Mouse (Mus musculus) stomach, embryonic 16.5 days (tissue): Measurements from ENCODE around the gene Cyp1a2. TPM values are rescaled to one million over a fixed set of nuclear protein-coding genes. Genes with fewer than 3 reads are reported as not detected.

Experiments used
- polyA plus RNA-seq: library from polyadenylated mRNA; unstranded; fragments of >200 nt; fragmentation: Nextera tagmentation; extraction: Ambion mirVana; gene quantifications from 2 replicates; pipeline ENCODE4 v1.2.1, GENCODE M21; 2015

The Cyp1a2 gene
- polyA plus RNA-seq, 1 experiment from 2014 or later = not detected

Other genes starting within 250 kb of the Cyp1a2 start
- 26.4 and 28.7 TPM in 2 replicates for gene Ppcdc, start 243.6 kb downstream of the Cyp1a2 start, polyA plus RNA-seq
- gene Scamp5, start 215.6 kb downstream of the Cyp1a2 start, polyA plus RNA-seq = 28.5 and 31.0 TPM in 2 replicates
- 4.8 and 5.3 TPM in 2 replicates for gene Rpp25, start 179.7 kb downstream of the Cyp1a2 start, polyA plus RNA-seq
- 586 and 601 TPM in 2 replicates for gene Cox5a, start 162.4 kb downstream of the Cyp1a2 start, polyA plus RNA-seq
- gene Fam219b, start 146.2 kb downstream of the Cyp1a2 start, polyA plus RNA-seq = 17.9 and 19.1 TPM in 2 replicates
- gene Mpi, start 130.9 kb downstream of the Cyp1a2 start, polyA plus RNA-seq = 45.2 and 49.0 TPM in 2 replicates
- 98.7 and 105 TPM in 2 replicates for gene Scamp2, start 122.8 kb downstream of the Cyp1a2 start, polyA plus RNA-seq
- gene Ulk3, start 94.3 kb downstream of the Cyp1a2 start, polyA plus RNA-seq = 21.6 and 22.3 TPM in 2 replicates
- not detected in 2 replicates for gene Cplx3, start 77.4 kb downstream of the Cyp1a2 start, polyA plus RNA-seq
- not detected in 2 replicates for gene Lman1l, start 62.9 kb downstream of the Cyp1a2 start, polyA plus RNA-seq
- 26.6 and 27.9 TPM in 2 replicates for gene Csk, start 30.1 kb downstream of the Cyp1a2 start, polyA plus RNA-seq
- 0.05 TPM in 1 of 2 replicates, not detected in the other for gene Cyp1a1, start 4.2 kb upstream of the Cyp1a2 start, polyA plus RNA-seq
- gene Edc3, start 24.8 kb upstream of the Cyp1a2 start, polyA plus RNA-seq = 28.6 and 32.9 TPM in 2 replicates
- 66.7 and 76.8 TPM in 2 replicates for gene Clk3, start 82.2 kb upstream of the Cyp1a2 start, polyA plus RNA-seq
- gene Arid3b, start 153.1 kb upstream of the Cyp1a2 start, polyA plus RNA-seq = 4.2 and 4.5 TPM in 2 replicates
- gene Ubl7, start 227.3 kb upstream of the Cyp1a2 start, polyA plus RNA-seq = 82.1 and 89.2 TPM in 2 replicates